Mouse (Mus musculus) limb, embryonic 14.5 days (tissue): Measurements from ENCODE around the gene Ccnl2. TPM values are rescaled to one million over a fixed set of nuclear protein-coding genes. Genes with fewer than 3 reads are reported as not detected.

ENCODE experiments used
- ATAC-seq: fragments of 200-750 bp; cut with Nextera tagmentation; 2 replicates; pipeline ENCODE4 v1.8.0; 2017; ENCODE audit warnings: low read depth, moderate number of reproducible peaks, moderate TSS enrichment; ENCODE audit not compliant: low FRiP score
- DNase-seq: peaks from one replicate; pipeline ENCODE4 v3.0.0-alpha.2; 2015; ENCODE audit warnings: low spot score
- H3K27ac ChIP-seq: fragments of 300-500 bp; sonication (generic); replicated peaks from 2 replicates; pipeline ENCODE4 v1.5.1; 2014; ENCODE audit warnings: low read depth, mild to moderate bottlenecking, low read length, moderate library complexity, mixed read lengths
- H3K27me3 ChIP-seq: fragments of 300-500 bp; sonication (generic); 2 replicates; pipeline ENCODE4 v1.6.1; 2014; ENCODE audit warnings: low read length, mixed read lengths; ENCODE audit not compliant: control insufficient read depth, insufficient read depth
- H3K36me3 ChIP-seq: fragments of 300-500 bp; sonication (generic); 2 replicates; pipeline ENCODE4 v1.6.1; 2014; ENCODE audit warnings: mild to moderate bottlenecking, low read length, moderate library complexity, mixed read lengths; ENCODE audit not compliant: control insufficient read depth, insufficient read depth
- H3K4me1 ChIP-seq: fragments of 300-500 bp; sonication (generic); 2 replicates; pipeline ENCODE4 v1.6.1; 2014; ENCODE audit warnings: antibody characterized with exemption, low read length, mixed read lengths; ENCODE audit not compliant: control insufficient read depth, insufficient read depth
- H3K4me2 ChIP-seq: fragments of 300-500 bp; sonication (generic); replicated peaks from 2 replicates; pipeline ENCODE4 v1.6.1; 2014; ENCODE audit warnings: low read depth, mild to moderate bottlenecking, low read length, moderate library complexity; ENCODE audit not compliant: severe bottlenecking
- H3K4me3 ChIP-seq: fragments of 300-500 bp; sonication (generic); replicated peaks from 2 replicates; pipeline ENCODE4 v1.5.1; 2014; ENCODE audit warnings: low read length
- H3K9ac ChIP-seq: fragments of 300-500 bp; sonication (generic); 2 replicates; pipeline ENCODE4 v1.6.1; 2014; ENCODE audit warnings: mild to moderate bottlenecking, low read depth, low read length, moderate library complexity; ENCODE audit not compliant: severe bottlenecking
- H3K9me3 ChIP-seq: fragments of 300-500 bp; sonication (generic); 2 replicates; pipeline ENCODE4 v1.6.1; 2016; ENCODE audit warnings: low read length; ENCODE audit not compliant: control insufficient read depth
- POLR2A ChIP-seq: fragments of 200-500 bp; IDR thresholded peaks from 2 replicates; pipeline ENCODE4 v1.8.0; 2012; ENCODE audit warnings: inconsistent platforms, mild to moderate bottlenecking, moderate library complexity, borderline replicate concordance; ENCODE audit not compliant: insufficient read depth, insufficient read length; ENCODE audit errors: extremely low read depth
- WGBS: fragments of 180-500 bp; shearing (Covaris S2); extraction: QIAGEN DNeasy Blood & Tissue Kit; methylation state at CpG from one replicate; pipeline ENCODE4 v1.1.7; 2014; 5-methylcytosine and 5-hydroxymethylcytosine counted together
- polyA plus RNA-seq, 2 experiments: library from polyadenylated mRNA; depleted of rRNA in 1 of 2; stranded (reverse) in 1 of 2; unstranded in 1 of 2; fragments of >200 nt; fragmentation: Nextera tagmentation in 1 of 2; extraction: Ambion mirVana in 1 of 2; gene quantifications; 2 replicates each; pipeline versions ENCODE4 v1.2.1 to v1.2.3; 2012 to 2014

Gene Ccnl2
- polyA plus RNA-seq, 2 experiments: 190 to 304 TPM

GRCm38 (mm10) chr4:155802741-155803339, 9.4 kb upstream of the Ccnl2 start, which contains the start of gene Mrpl20:
TSS of gene Mrpl20 (plus strand) at chr4:155802878.
- no peak for DNase-seq
- no peak for TF ChIP-seq POLR2A

GRCm38 (mm10) chr4:155803340-155804041, 8.8 kb upstream of the Ccnl2 start:
- Histone ChIP-seq H3K4me2 (peak overlapping the region; percentile 71), H3K9ac (peak overlapping the region; percentile 83), H3K27ac (peak overlapping the region; percentile 52; the same call in 1 of the 2 replicates), H3K36me3 (peaks cover 25% of the 10 kb centered on the region), H3K9me3 (no peaks in the 10 kb centered on the region), H3K4me1 (peaks cover 6% of the 10 kb centered on the region), H3K27me3 (no peaks in the 10 kb centered on the region), H3K4me3 (peak overlapping the region; percentile 96)
- peak; percentile 98 for ATAC-seq
- under 1% methylated on average over 53 of the region's 58 CpGs for WGBS
- 0 out of 2 replicates have a peak, but pooled peaks have one; percentile 71 for TF ChIP-seq POLR2A
- DNase-seq: peak; percentile 95

More at GRCm38 (mm10) chr4:155802741-155803339, 9.4 kb upstream of the Ccnl2 start, which contains the start of gene Mrpl20:
- Histone ChIP-seq H3K4me2 (peak within 1 kb of the TSS; percentile 71), H3K27ac (peak within 1 kb of the TSS; percentile 52; the same call in 1 of the 2 replicates), H3K27me3 (no peaks in the 10 kb centered on the region), H3K4me3 (peak within 1 kb of the TSS; percentile 96), H3K9me3 (no peaks in the 10 kb centered on the region), H3K36me3 (peaks cover 18% of the 10 kb centered on the region), H3K9ac (peak within 1 kb of the TSS; percentile 83), H3K4me1 (peaks cover 6% of the 10 kb centered on the region)
- 9% methylated on average over 12 of the region's 12 CpGs for WGBS
- no peak for ATAC-seq

GRCm38 (mm10) chr4:155807841-155808240, 4.4 kb upstream of the Ccnl2 start:
- ATAC-seq (no peak), DNase-seq (no peak)
- Histone ChIP-seq H3K36me3 (peaks cover 53% of the 10 kb centered on the region), H3K4me2 (no peak overlapping the region), H3K9ac (no peak overlapping the region), H3K4me3 (no peak overlapping the region), H3K4me1 (peaks cover 6% of the 10 kb centered on the region), H3K27ac (no peak overlapping the region), H3K9me3 (no peaks in the 10 kb centered on the region), H3K27me3 (no peaks in the 10 kb centered on the region)
- WGBS: 83% methylated on average over 3 of the region's 3 CpGs
- TF ChIP-seq POLR2A: no peak

DNA sequence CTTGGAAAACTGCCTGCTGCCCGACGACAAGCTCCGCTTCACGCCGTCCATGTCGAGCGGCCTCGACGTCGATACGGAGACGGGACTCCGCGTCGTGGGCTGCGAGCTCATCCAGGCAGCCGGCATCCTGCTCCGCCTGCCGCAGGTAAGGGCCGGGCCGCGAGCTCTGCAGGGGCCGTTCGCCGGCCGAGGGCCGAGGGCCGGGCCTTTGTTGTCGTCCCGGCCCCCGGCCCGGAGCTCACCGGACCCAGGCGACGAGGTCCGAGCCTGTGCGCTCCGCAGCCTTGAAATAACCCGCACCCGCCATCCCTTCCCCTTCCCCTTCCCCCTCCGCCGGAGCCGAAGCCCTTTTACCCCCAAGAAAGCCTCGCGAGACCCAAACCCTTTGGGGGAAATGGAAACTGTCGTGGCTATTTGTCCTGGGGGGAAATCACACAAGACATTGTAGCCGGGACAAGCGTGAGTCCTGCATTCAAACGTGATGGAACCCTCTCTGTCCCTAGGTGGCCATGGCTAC, 434 bp downstream of the Ccnl2 start:
- no peak for TF ChIP-seq POLR2A
- peak; percentile 19 for ATAC-seq
- peaks cover 6% of the 10 kb centered on the region for H3K4me1 ChIP-seq
- peak overlapping the region; percentile 100 for H3K4me3 ChIP-seq
- no peaks in the 10 kb centered on the region for H3K27me3 ChIP-seq
- peaks cover 76% of the 10 kb centered on the region for H3K36me3 ChIP-seq
- peak overlapping the region; percentile 92 for H3K27ac ChIP-seq
- peak overlapping the region; percentile 99 for H3K9ac ChIP-seq
- no peak for DNase-seq
- no peaks in the 10 kb centered on the region for H3K9me3 ChIP-seq
- H3K4me2 ChIP-seq: peak overlapping the region; percentile 71
- under 1% methylated on average over 47 of the region's 49 CpGs for WGBS

- H3K9me3 ChIP-seq: no peaks in the 10 kb centered on the region
- no peaks in the 10 kb centered on the region for H3K27me3 ChIP-seq
- peaks cover 88% of the 10 kb centered on the region for H3K36me3 ChIP-seq
- no peak for TF ChIP-seq POLR2A
- no peak overlapping the region for H3K4me2 ChIP-seq
- WGBS: 88% methylated on average over 4 of the region's 4 CpGs
- peaks cover 6% of the 10 kb centered on the region for H3K4me1 ChIP-seq
- DNase-seq (no peak), ATAC-seq (no peak)
- H3K4me3 ChIP-seq: no peak overlapping the region
- H3K27ac ChIP-seq: no peak overlapping the region
- H3K9ac ChIP-seq: no peak overlapping the region
Measured at GRCm38 (mm10) chr4:155817533-155817932, 5.2 kb downstream of the Ccnl2 start.
